Mouse (Mus musculus): ENCODE results near the gene Fam189a1. TPM values are rescaled to one million over a fixed set of nuclear protein-coding genes. Genes with fewer than 3 reads are reported as not detected.
A peak's percentile ranks its signal among the peaks of the same experiment; 100 is the strongest.

The Fam189a1 gene
- polyA plus RNA-seq, 1 experiment, result 17.1 TPM

DNA sequence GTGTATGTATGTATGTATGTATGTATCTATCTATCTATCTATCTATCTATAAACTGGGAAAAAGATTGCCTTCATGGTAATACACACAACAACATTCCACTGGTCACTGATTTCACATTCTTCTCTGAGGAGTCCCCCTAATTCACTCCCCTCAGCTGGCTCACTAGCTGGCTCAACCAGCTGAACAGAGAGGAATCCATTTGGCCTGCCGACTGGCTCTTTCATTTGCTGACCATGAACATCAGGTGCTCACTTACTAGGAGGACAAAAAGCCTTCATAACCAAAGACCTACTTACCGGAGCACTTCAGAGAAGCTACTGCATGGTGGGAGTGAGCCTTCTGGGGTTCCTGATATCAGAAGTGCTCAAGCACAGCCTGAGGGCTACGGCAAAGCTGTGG is 194.2 kb downstream of the Fam189a1 start:
- no peak for DNase-seq
- H3K27me3 ChIP-seq (ENCODE audit: control insufficient read depth, insufficient read depth, low read length), result no peaks in the 10 kb centered on the region
- no peaks in the 10 kb centered on the region for H3K4me1 ChIP-seq (ENCODE audit: control insufficient read depth, insufficient read depth, low read length)
- no peak overlapping the region for H3K4me3 ChIP-seq (replicated peaks; ENCODE audit: insufficient read depth, low read depth, low read length)
- TF ChIP-seq POLR2A (IDR thresholded peaks at IDR 0.05; ENCODE audit: borderline replicate concordance, insufficient read depth, low read length) (no peak), CTCF (IDR thresholded peaks at IDR 0.05; ENCODE audit: borderline replicate concordance, insufficient read depth, low read depth, low read length) (no peak)
- 89% methylated on average over 3 of the region's 3 CpGs for WGBS
- no peak overlapping the region for H3K27ac ChIP-seq (ENCODE audit: insufficient read depth, low read length)

GRCm38 (mm10) chr7:64959087-64959486 is 197.3 kb downstream of the Fam189a1 start:
- Histone ChIP-seq H3K4me1 (ENCODE audit: control insufficient read depth, insufficient read depth, low read length) (no peaks in the 10 kb centered on the region), H3K27me3 (ENCODE audit: control insufficient read depth, insufficient read depth, low read length) (no peaks in the 10 kb centered on the region), H3K4me3 (replicated peaks; ENCODE audit: insufficient read depth, low read depth, low read length) (no peak overlapping the region), H3K27ac (ENCODE audit: insufficient read depth, low read length) (no peak overlapping the region)
- 69% methylated on average over 6 of the region's 6 CpGs for WGBS
- no peak for DNase-seq
- TF ChIP-seq POLR2A (IDR thresholded peaks at IDR 0.05; ENCODE audit: borderline replicate concordance, insufficient read depth, low read length), result no peak
- no peak for TF ChIP-seq CTCF (IDR thresholded peaks at IDR 0.05; ENCODE audit: borderline replicate concordance, insufficient read depth, low read depth, low read length)

DNA sequence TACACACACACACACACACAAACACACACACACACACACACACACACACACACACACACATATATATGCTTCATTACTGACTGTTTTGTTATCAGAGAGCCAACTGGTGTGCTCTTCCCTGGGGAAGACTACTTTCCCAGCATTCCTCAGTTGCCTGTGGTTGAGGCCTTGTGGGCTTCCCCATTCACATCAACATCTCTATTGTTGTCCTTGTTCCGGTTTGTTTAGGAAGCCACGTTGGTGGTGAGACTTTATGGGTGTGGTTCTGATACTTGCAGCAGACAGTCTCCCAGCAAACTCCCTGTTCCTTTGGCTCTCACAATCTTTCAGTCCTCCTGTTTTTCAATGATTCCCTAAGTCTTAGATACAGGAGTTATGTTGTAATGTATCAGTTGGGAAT is 204.2 kb downstream of the Fam189a1 start:
- Histone ChIP-seq H3K27ac (ENCODE audit: insufficient read depth, low read length) (no peak overlapping the region), H3K27me3 (ENCODE audit: control insufficient read depth, insufficient read depth, low read length) (no peaks in the 10 kb centered on the region), H3K4me3 (replicated peaks; ENCODE audit: insufficient read depth, low read depth, low read length) (no peak overlapping the region), H3K4me1 (ENCODE audit: control insufficient read depth, insufficient read depth, low read length) (no peaks in the 10 kb centered on the region)
- TF ChIP-seq CTCF (IDR thresholded peaks at IDR 0.05; ENCODE audit: borderline replicate concordance, insufficient read depth, low read depth, low read length) (no peak), POLR2A (IDR thresholded peaks at IDR 0.05; ENCODE audit: borderline replicate concordance, insufficient read depth, low read length) (no peak)
- DNase-seq, result no peak
- 26% methylated on average over 2 of the region's 2 CpGs for WGBS

DNA sequence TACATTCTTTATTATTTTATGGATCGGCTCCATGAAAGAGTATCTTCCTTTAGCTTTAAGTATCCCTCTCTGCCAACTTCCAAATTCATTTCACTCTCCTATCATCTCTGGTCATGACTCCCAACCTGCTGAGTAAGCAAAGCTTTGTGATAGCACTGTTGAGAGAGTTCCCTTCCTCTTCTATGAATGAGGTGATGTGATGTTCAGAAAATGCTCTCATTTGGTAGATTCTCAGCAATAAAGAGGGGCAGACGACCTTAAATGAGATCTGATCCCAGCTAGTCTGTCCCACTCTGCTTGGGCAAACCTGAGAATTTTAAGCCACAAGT is 205.6 kb downstream of the Fam189a1 start:
- DNase-seq, result no peak
- 74% methylated on average over 2 of the region's 2 CpGs for WGBS
- H3K4me1 ChIP-seq (ENCODE audit: control insufficient read depth, insufficient read depth, low read length), result no peaks in the 10 kb centered on the region
- no peak overlapping the region for H3K4me3 ChIP-seq (replicated peaks; ENCODE audit: insufficient read depth, low read depth, low read length)
- TF ChIP-seq POLR2A (IDR thresholded peaks at IDR 0.05; ENCODE audit: borderline replicate concordance, insufficient read depth, low read length) (no peak), CTCF (IDR thresholded peaks at IDR 0.05; ENCODE audit: borderline replicate concordance, insufficient read depth, low read depth, low read length) (no peak)
- H3K27ac ChIP-seq (ENCODE audit: insufficient read depth, low read length), result no peak overlapping the region
- H3K27me3 ChIP-seq (ENCODE audit: control insufficient read depth, insufficient read depth, low read length), result no peaks in the 10 kb centered on the region

GRCm38 (mm10) chr7:64949910-64950770 is 206.2 kb downstream of the Fam189a1 start:
- H3K4me1 ChIP-seq (ENCODE audit: control insufficient read depth, insufficient read depth, low read length), result no peaks in the 10 kb centered on the region
- DNase-seq, result peak; percentile 41 to 52
- WGBS, result 17% methylated on average over 12 of the region's 12 CpGs
- no peaks in the 10 kb centered on the region for H3K27me3 ChIP-seq (ENCODE audit: control insufficient read depth, insufficient read depth, low read length)
- TF ChIP-seq POLR2A (IDR thresholded peaks at IDR 0.05; ENCODE audit: borderline replicate concordance, insufficient read depth, low read length) (no peak), CTCF (IDR thresholded peaks at IDR 0.05; ENCODE audit: borderline replicate concordance, insufficient read depth, low read depth, low read length) (peak; percentile 68)
- H3K4me3 ChIP-seq (replicated peaks; ENCODE audit: insufficient read depth, low read depth, low read length), result no peak overlapping the region
- H3K27ac ChIP-seq (ENCODE audit: insufficient read depth, low read length), result no peak overlapping the region

GRCm38 (mm10) chr7:64949465-64949864 is 206.9 kb downstream of the Fam189a1 start:
- H3K4me1 ChIP-seq (ENCODE audit: control insufficient read depth, insufficient read depth, low read length), result no peaks in the 10 kb centered on the region
- DNase-seq, result no peak
- H3K4me3 ChIP-seq (replicated peaks; ENCODE audit: insufficient read depth, low read depth, low read length), result no peak overlapping the region
- 90% methylated on average over 1 of the region's 1 CpGs for WGBS
- no peak overlapping the region for H3K27ac ChIP-seq (ENCODE audit: insufficient read depth, low read length)
- H3K27me3 ChIP-seq (ENCODE audit: control insufficient read depth, insufficient read depth, low read length), result no peaks in the 10 kb centered on the region
- TF ChIP-seq CTCF (IDR thresholded peaks at IDR 0.05; ENCODE audit: borderline replicate concordance, insufficient read depth, low read depth, low read length) (no peak), POLR2A (IDR thresholded peaks at IDR 0.05; ENCODE audit: borderline replicate concordance, insufficient read depth, low read length) (no peak)

DNA sequence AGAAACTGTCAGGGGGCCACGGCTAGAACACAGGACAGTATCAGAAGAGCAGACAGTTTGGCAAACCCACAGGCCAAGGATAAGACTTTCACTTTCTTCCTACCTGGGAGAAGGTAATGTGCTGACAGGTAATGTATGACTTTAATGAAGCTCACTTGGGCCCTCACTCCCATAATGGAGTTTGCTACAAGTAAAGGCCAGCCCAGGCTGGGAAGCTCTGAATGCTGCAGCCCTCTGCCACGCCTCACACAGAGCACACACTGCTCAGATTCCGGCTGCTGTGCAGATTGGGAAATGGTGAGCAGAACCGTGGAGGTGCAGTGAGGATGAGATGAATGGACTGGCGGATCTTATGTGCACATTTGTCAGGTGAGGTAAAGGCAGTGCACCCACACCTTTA is 211.7 kb downstream of the Fam189a1 start:
- TF ChIP-seq CTCF (IDR thresholded peaks at IDR 0.05; ENCODE audit: borderline replicate concordance, insufficient read depth, low read depth, low read length) (no peak), POLR2A (IDR thresholded peaks at IDR 0.05; ENCODE audit: borderline replicate concordance, insufficient read depth, low read length) (no peak)
- Histone ChIP-seq H3K27me3 (ENCODE audit: control insufficient read depth, insufficient read depth, low read length) (no peaks in the 10 kb centered on the region), H3K4me1 (ENCODE audit: control insufficient read depth, insufficient read depth, low read length) (no peaks in the 10 kb centered on the region), H3K27ac (ENCODE audit: insufficient read depth, low read length) (no peak overlapping the region), H3K4me3 (replicated peaks; ENCODE audit: insufficient read depth, low read depth, low read length) (no peak overlapping the region)
- DNase-seq, result no peak
- WGBS, result 85% methylated on average over 5 of the region's 5 CpGs

- Histone ChIP-seq H3K27ac (ENCODE audit: insufficient read depth, low read length) (no peak overlapping the region), H3K4me3 (replicated peaks; ENCODE audit: insufficient read depth, low read depth, low read length) (no peak overlapping the region), H3K4me1 (ENCODE audit: control insufficient read depth, insufficient read depth, low read length) (no peaks in the 10 kb centered on the region), H3K27me3 (ENCODE audit: control insufficient read depth, insufficient read depth, low read length) (no peaks in the 10 kb centered on the region)
- DNase-seq, result no peak
- WGBS, result 83% methylated on average over 8 of the region's 8 CpGs
- TF ChIP-seq POLR2A (IDR thresholded peaks at IDR 0.05; ENCODE audit: borderline replicate concordance, insufficient read depth, low read length) (no peak), CTCF (IDR thresholded peaks at IDR 0.05; ENCODE audit: borderline replicate concordance, insufficient read depth, low read depth, low read length) (no peak)
Observed at GRCm38 (mm10) chr7:64944175-64944574, 212.2 kb downstream of the Fam189a1 start.
